Mouse (Mus musculus) cerebral cortex, adult 2 months (tissue): ENCODE results near the gene Dhx34.

Experiments used
- WGBS: fragments of 180-500 bp; shearing (Covaris S2); methylation state at CpG from one replicate; pipeline ENCODE4 v1.1.7; 2018; 5-methylcytosine and 5-hydroxymethylcytosine counted together

The Dhx34 gene

DNA sequence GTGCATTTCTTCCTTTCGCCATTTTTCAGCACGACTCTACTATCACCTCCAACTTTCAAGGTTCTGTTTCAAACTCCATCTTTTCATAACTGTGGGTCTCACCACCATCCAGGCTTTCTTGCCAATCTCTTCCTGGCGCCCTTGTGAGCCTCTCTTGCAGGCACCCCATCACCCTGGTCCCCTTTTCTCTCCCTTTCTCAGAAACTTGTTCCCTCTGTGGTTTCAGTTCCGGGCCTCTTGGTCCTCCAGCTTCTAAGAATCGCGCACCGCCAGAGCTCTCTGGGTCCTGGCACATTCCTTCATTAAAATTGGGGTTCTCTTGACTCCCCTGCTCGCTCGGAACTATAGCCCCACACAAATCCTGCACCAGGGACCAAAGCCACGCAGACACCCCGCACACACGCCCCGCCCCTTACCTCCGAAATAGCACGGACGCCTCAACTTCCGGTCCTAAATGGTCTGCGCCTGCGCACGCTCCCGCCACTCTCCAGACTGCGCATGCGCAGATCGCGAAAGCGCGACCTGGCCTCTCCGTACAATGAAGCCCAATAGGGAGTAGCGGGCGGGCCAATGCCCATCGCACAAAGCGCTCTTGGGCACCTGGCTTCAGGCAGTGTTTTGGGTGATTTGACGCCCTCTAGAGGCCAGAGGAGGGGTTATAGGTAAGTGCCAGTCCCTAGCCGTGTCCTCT, at the start of gene Dhx34:
Gene Dhx34 (minus strand): TSS at position 456 of the 691 bp plus-strand sequence.
- 1% methylated on average over 34 of the region's 34 CpGs for WGBS

DNA sequence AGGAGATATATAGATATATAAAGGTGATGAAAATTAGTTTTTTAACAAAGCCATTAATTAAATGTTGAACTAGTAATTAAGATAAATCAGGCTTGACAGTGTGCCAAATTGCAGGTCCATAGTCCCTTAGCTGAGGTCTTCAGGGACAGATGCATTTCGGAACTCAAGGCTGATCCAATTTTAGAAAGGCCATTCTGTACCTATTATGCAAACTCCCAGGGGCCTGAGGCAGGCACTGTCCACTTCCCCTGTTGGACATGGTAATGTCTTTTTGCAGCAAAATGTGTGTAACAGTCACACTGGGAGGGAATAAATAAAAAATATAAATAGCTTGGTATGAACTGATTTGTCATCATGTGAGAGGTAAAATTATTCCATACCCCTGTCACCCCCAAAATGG, 49.3 kb upstream of the Dhx34 start:
- 68% methylated on average over 1 of the region's 1 CpGs for WGBS

DNA sequence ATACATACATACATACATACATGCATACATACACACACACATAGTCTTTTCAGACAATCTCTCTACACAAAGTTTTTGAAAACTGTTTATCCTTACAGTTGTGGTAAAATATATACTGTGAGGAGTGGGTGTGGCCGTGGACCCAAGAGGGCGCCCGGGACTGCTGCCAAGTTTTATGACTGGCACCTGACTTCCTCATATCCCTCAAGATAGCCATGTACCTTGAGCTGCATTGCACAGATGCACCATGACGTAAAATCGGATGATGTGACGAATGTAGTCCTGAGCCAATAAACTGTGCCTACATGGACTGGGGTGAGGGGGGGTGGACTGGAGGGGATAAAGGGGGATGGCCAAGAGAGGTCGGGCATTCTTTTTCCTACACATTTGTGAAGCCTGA, 44.8 kb upstream of the Dhx34 start:
- 88% methylated on average over 7 of the region's 7 CpGs for WGBS

DNA sequence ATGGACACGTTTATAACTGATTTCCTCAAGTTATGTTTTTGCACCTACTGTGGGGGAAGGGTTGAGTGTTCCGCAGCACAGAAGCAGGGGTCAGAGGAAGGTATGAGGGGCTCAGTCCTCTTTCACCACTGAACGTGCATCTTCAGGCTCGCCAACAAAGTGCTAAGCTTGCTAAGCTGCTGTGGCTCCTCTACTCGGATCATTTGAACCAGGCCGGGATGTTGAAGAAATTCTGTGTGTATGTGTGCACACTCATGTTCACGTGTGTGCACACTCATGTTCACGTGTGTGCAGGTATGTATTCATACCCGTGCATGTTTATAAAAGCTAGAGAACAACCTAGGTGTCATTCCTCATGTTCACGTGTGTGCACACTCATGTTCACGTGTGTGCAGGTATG, 44.0 kb upstream of the Dhx34 start:
- 89% methylated on average over 11 of the region's 11 CpGs for WGBS

GRCm38 (mm10) chr7:16263843-16264242, 42.0 kb upstream of the Dhx34 start:
- 79% methylated on average over 5 of the region's 5 CpGs for WGBS

- WGBS = 18% methylated on average over 8 of the region's 8 CpGs
These were observed 41.4 kb upstream of the Dhx34 start for GRCm38 (mm10) chr7:16263015-16263787.

- WGBS = 85% methylated on average over 1 of the region's 1 CpGs
These were observed 39.3 kb upstream of the Dhx34 start for GRCm38 (mm10) chr7:16261097-16261496.

DNA sequence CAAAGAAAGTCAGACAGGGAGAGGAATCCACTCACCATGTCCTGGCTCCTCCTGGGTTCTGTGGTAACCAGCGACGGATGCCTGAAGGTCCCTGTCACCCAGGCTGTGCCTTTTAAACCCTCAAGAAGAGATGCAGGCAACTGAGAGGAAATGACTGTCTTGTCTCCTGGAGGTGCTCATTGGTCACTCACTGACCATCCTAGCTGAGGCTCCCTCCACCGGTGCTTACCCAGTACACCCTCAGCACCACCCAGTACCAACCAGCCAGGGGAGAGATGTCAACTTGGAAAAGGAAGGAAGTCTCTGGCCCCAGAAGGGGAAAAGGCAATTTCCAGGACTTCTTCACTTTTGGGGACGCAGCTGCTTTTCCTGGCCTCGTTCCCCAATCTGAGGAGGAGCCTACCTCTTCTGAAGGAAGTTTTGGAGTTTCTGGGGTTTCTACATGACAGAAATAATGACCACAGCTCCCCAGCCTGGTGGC, 37.3 kb upstream of the Dhx34 start, which contains the start of gene C5ar1:
Gene C5ar1 (minus strand): TSS at position 431 of the 481 bp plus-strand sequence.
- 85% methylated on average over 5 of the region's 5 CpGs for WGBS

- 89% methylated on average over 11 of the region's 11 CpGs for WGBS
These were observed 36.0 kb upstream of the Dhx34 start for GRCm38 (mm10) chr7:16257830-16258229.

DNA sequence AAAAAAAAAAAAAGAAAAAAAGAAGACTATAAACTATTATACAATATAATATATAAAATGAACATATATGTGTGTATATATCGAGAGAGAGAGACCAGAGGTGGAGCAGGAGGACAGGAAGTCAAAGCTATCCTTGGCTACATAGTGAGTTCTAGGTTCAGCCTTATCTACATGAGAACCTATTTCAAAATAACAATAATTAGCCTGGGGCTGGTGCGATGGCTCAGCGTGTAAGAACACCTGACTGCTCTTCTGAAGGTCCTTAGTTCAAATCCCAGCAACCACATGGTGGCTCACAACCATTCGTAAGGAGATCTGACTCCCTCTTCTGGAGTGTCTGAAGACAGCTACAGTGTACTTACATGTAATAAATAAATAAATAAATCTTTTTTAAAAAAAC, 34.1 kb upstream of the Dhx34 start:
- WGBS = 94% methylated on average over 4 of the region's 4 CpGs

DNA sequence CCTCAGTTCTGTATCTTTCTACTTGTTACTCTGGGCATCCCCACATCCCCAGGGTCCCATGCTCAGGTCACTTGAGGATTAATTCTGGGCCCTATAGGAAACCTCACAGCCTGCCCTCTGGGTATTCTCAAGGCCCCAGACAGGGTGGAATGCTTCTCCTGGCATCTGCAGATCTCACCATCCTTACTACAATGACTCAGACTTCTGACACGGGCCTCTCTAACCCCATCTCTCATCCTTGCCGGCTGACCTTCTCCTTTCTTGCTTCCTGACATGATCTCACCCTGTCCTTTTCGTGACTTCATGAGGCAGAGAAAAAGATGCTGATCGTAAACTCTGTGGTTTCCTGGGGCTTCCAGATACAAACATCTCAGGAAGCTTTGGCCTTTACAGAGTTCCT, 32.4 kb upstream of the Dhx34 start:
- 71% methylated on average over 4 of the region's 4 CpGs for WGBS

- 82% methylated on average over 5 of the region's 5 CpGs for WGBS
These were observed 28.9 kb upstream of the Dhx34 start for GRCm38 (mm10) chr7:16250687-16251086.

- WGBS = 43% methylated on average over 3 of the region's 4 CpGs
These were observed 24.1 kb upstream of the Dhx34 start for GRCm38 (mm10) chr7:16245958-16246357.

- 70% methylated on average over 5 of the region's 5 CpGs for WGBS
These were observed 22.2 kb upstream of the Dhx34 start, which contains the start of gene C5ar2 for GRCm38 (mm10) chr7:16244067-16244466. C5ar2 (minus strand) TSS chr7:16244154.

DNA sequence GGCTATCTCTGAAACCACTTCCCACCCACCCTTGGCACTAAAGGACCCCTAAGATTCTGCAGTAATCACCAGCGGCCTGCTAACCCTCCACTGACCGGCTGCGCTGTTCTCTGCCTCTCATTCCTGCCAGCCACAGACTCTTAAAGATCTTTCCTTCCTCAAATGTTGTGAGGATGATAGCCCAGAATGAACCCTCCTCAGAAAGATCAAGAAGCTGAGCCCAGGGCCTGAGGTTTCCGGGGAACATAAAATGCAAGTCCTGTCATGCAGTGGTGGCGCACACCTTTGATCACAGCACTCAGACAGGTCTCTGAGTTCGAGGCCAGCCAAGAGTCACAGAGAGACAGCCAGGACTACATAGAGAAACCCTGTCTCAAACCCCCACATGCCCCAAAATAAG, 20.4 kb upstream of the Dhx34 start:
- 78% methylated on average over 6 of the region's 6 CpGs for WGBS

- 80% methylated on average over 11 of the region's 11 CpGs for WGBS
These were observed 19.9 kb upstream of the Dhx34 start for GRCm38 (mm10) chr7:16241787-16242186.

- 93% methylated on average over 1 of the region's 1 CpGs for WGBS
These were observed 19.1 kb upstream of the Dhx34 start for GRCm38 (mm10) chr7:16240978-16241303.

DNA sequence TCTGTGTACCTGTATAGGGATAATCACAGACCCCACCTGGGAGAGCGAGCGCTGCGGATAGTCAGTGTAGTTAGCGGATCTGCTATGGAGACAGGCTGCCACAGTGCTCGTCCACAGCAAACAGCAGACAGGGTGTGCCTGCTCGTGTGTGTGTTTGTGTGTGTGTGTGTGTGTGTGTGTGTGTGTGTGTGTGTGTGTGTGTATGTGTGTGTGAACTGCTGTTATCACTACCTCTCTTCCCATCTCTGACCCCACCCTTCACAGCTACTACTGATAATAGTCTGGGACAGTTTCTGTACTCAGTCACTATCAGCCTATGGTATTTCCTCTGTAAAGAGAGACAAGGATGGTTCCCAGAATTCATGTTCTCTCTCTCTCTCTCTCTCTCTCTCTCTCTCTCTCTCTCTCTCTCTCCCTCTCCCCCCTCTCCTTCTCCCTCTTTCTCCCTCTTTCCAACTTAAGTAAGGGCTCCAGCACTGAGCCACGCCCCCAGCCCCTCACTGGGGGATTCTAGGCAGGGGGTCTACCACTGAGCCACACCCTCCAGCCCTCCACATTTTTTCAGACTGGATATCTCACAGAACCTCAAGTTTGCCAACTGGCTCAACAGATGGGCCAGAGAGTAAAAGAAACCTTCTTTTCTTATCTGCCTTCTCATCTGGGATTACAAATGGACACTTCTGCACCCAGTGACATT, 18.6 kb upstream of the Dhx34 start:
- 86% methylated on average over 7 of the region's 7 CpGs for WGBS

- WGBS = 66% methylated on average over 9 of the region's 9 CpGs
These were observed 17.7 kb upstream of the Dhx34 start for GRCm38 (mm10) chr7:16239554-16239997.

DNA sequence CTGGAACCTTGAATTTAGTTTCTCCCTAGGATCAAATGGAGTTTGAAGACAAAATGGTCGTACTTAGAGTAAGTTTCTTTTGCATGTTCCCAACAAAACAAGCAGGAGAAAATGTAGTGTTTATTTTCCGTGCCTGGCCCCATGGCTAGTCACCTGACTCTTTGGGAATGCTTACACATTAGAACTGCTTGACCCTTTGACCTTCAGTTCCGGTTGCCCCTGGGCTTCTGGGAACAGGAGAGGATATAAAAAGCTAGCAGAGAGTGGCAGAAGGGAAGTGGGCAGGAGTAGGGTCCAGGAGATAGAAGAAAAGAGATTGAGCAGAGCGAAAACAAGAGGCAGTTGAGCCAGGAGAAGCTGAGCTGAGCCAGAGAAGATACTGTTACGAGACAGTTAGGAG, 8.0 kb upstream of the Dhx34 start:
- WGBS = 68% methylated on average over 5 of the region's 5 CpGs

GRCm38 (mm10) chr7:16213986-16214385, 7.9 kb downstream of the Dhx34 start:
- WGBS = 91% methylated on average over 9 of the region's 9 CpGs

DNA sequence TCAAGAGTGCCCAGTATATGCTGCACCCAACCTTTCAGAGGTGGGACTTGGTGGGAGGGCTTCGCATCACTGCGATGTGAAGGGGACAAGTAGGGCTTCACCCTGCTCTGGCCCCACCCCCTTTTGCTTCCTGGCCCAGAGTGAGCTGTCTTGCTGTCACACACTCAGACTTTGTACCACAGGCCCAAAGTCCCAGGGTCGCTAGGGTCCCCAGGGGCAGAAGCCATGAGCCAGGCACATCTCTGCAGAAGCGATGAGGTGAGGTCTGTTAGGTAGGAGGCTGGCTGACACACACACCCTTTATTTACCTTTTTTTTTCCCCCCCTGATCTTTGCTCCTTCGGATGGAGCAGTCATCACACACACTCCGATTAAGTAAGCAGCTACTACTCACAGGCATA, 8.6 kb downstream of the Dhx34 start:
- WGBS = 91% methylated on average over 6 of the region's 6 CpGs
